ENCODE assay signal across 8 mouse cellular contexts in the genomic region with DNA sequence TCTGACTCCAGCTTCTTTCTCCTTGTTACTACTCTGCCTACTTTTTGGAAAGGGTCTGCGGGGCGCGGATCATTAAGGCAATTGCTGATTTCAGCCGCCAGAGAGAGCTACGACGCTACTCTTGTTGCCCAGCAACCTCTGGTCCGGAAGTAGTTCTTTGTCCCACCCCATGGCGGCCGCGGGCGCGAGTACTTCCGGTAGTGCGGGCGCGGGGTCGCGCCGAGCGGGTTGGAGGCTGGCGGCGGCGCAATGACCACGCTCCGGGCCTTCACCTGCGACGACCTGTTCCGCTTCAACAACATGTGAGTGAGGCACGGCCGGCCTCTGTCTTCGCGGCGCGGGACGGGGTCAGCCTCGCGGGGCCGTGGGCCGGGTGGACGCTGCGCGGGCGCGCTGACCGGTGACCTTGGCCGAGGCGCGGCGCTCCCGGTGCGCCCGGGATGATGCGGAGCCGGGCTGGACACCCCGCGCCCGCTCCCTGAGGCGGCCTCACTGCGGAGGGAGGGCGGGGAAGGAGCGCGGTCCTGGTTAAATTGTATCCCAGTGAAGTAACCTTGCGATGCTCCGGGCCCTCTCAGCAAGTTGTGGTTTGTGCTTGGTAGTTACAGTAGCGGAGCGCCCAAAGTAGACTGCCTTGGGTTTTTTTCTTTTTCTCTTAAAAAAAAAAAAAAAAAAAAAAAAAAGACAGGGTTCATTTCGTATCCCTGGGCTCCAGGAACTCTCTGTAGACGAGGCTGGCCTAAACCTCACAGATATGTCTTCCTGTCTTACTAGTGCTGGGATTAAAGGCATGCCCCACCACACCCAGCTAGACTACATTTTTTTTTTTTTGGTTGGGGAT. TPM values are rescaled to one million over a fixed set of nuclear protein-coding genes. Genes with fewer than 3 reads are reported as not detected.
DNase-seq lines count a peak whose midpoint lies in the region; ATAC-seq and TF ChIP-seq lines count a peak whose summit lies in the region.

No protein-coding gene starts in this region.

- peaks cover 11% of the 10 kb centered on the region; the same call in 1 of the 2 replicates for H3K4me1 ChIP-seq in cortical plate, adult 2 months (ENCODE audit: control insufficient read depth, insufficient read depth, low read length)

- peak; percentile 68; the same call in 1 of the 2 replicates for TF ChIP-seq POLR2A in cortical plate, adult 2 months (IDR thresholded peaks at IDR 0.05; ENCODE audit: extremely low read depth, insufficient read depth, low read length)

- DNase-seq in adipocyte (ENCODE audit: low spot score), result peak; percentile 91
- peak; percentile 82 to 83 for DNase-seq in gastrocnemius, adult 8-10 months (ENCODE audit: low spot score in 2 of 2)
- peak; percentile 72 for DNase-seq in hindlimb bud, embryonic 11.5 days (ENCODE audit: extremely low spot score, low read depth, low spot score)
- peak; percentile 83 to 85 for DNase-seq in left cerebral cortex, adult 8-10 months (ENCODE audit: low spot score in 2 of 2)
- DNase-seq in right cerebral cortex, adult 18-20 months, result peak; percentile 93
- peak; percentile 78 for DNase-seq in urinary bladder, adult 2 months (ENCODE audit: low spot score)

- peak; percentile 99 for ATAC-seq in megakaryocyte, adult 5-6 weeks (ENCODE audit: poor library complexity, severe bottlenecking)

- H3K4me3 ChIP-seq in cortical plate, adult 2 months (ENCODE audit: insufficient read depth, low read length), result peak overlapping the region; percentile 75

- peak overlapping the region; percentile 84 for H3K27ac ChIP-seq in cortical plate, adult 2 months (ENCODE audit: insufficient read depth, low read length)

- peak; percentile 51 for TF ChIP-seq CTCF in cortical plate, adult 2 months (IDR thresholded peaks at IDR 0.05; ENCODE audit: extremely low read depth, insufficient read depth, low read length)

RNA-seq across cellular contexts. Expression of gene Naa20, which starts 1.4 kb away (rescaled TPM):
- polyA plus RNA-seq in cortical plate, adult 2 months (2012; rRNA removed), result 75.5 and 78.1 TPM in 2 replicates
- total RNA-seq in gastrocnemius, adult 8-10 months (2022), result 10 to 100 TPM; 48.5 to 56.4 (median 53.6) TPM
- total RNA-seq in left cerebral cortex, adult 8-10 months (2022), result 10 to 100 TPM; 70.6 to 78.4 (median 73.6) TPM
- 63.9 and 90.0 TPM in 2 replicates for total RNA-seq in megakaryocyte, adult 5-6 weeks (2015)
- 57.8 and 62.5 TPM in 2 replicates for total RNA-seq in megakaryocyte, adult 5-6 weeks (2017)
- 61.3 and 78.9 TPM in 2 replicates for polyA plus RNA-seq in urinary bladder, adult 2 months (2012; rRNA removed)

RNA-seq across cellular contexts. Expression of gene Cfap61, which starts 31.3 kb away (rescaled TPM):
- polyA plus RNA-seq in cortical plate, adult 2 months (2012; rRNA removed), result 2.2 and 2.3 TPM in 2 replicates
- not detected for total RNA-seq in gastrocnemius, adult 8-10 months (2022)
- 1 to 10 TPM; 3.1 to 4.0 (median 3.6) TPM for total RNA-seq in left cerebral cortex, adult 8-10 months (2022)
- total RNA-seq in megakaryocyte, adult 5-6 weeks (2015), result 0.07 TPM in 1 of 2 replicates, not detected in the other
- 0.24 and 0.44 TPM in 2 replicates for total RNA-seq in megakaryocyte, adult 5-6 weeks (2017)
- polyA plus RNA-seq in urinary bladder, adult 2 months (2012; rRNA removed), result 0.09 TPM in 1 of 2 replicates, not detected in the other

RNA-seq across cellular contexts. Expression of gene Crnkl1, which starts 31.5 kb away (rescaled TPM):
- 8.7 and 10.0 TPM in 2 replicates for polyA plus RNA-seq in cortical plate, adult 2 months (2012; rRNA removed)
- total RNA-seq in gastrocnemius, adult 8-10 months (2022), result 10 to 100 TPM; 13.5 to 17.8 (median 14.6) TPM
- total RNA-seq in left cerebral cortex, adult 8-10 months (2022), result 10 to 100 TPM; 18.5 to 22.1 (median 20.4) TPM
- total RNA-seq in megakaryocyte, adult 5-6 weeks (2015), result 29.9 and 34.4 TPM in 2 replicates
- total RNA-seq in megakaryocyte, adult 5-6 weeks (2017), result 69.6 and 73.9 TPM in 2 replicates
- polyA plus RNA-seq in urinary bladder, adult 2 months (2012; rRNA removed), result 12.9 and 13.5 TPM in 2 replicates

Comparison
In these comparisons a context has a peak if more than half of its experiments do, and no peak if none do; other contexts are left out.
1. Peak in every context shown above with its lines: DNase-seq, ATAC-seq, H3K4me3 ChIP-seq and H3K27ac ChIP-seq.